Mouse (Mus musculus) megakaryocyte, embryonic 14.5 days (primary cell): ENCODE measurements at regions not wholly inside any gene's neighbourhood (a gene's known extent, or its start where the extent isn't known, plus 50 kb on each side); places are given as distances from the start of the nearest gene placed in this dataset.

Experiments
- FLI1 ChIP-seq: IDR thresholded peaks from 2 replicates; pipeline ENCODE4 v1.6.1; 2012; ENCODE audit warnings: low read length, inconsistent platforms, mixed read lengths
- GATA1 ChIP-seq: IDR thresholded peaks from 3 replicates; pipeline ENCODE4 v1.6.1; 2012; ENCODE audit warnings: mixed read lengths, low read length, inconsistent platforms, borderline replicate concordance

DNA sequence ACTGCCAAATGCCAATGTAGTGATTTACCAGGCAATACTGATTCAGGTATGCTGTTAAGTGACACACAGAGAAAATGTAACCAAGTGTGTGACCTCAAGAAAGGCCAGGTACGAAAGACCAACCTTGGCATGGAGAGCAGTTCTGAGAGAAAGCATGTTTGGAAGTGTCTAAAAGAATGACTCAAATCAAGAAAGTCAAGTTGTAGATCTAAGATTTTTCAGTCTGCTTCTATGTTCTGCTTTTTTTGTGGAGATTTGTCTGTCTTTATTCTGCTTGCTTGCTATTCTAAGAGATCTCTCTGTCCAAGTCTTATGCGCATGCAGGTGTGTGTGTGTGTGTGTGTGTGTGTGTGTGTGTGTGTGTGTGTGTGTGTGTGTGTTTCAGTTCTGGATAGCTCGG, 277.4 kb upstream of the Klf12 start:
- TF ChIP-seq GATA1 (no peak), FLI1 (no peak)
